Mouse (Mus musculus): ENCODE measurements around the gene Pcmtd2. TPM values are rescaled to one million over a fixed set of nuclear protein-coding genes. Genes with fewer than 3 reads are reported as not detected.

Gene Pcmtd2
- polyA plus RNA-seq, 1 experiment = 27.0 TPM

DNA sequence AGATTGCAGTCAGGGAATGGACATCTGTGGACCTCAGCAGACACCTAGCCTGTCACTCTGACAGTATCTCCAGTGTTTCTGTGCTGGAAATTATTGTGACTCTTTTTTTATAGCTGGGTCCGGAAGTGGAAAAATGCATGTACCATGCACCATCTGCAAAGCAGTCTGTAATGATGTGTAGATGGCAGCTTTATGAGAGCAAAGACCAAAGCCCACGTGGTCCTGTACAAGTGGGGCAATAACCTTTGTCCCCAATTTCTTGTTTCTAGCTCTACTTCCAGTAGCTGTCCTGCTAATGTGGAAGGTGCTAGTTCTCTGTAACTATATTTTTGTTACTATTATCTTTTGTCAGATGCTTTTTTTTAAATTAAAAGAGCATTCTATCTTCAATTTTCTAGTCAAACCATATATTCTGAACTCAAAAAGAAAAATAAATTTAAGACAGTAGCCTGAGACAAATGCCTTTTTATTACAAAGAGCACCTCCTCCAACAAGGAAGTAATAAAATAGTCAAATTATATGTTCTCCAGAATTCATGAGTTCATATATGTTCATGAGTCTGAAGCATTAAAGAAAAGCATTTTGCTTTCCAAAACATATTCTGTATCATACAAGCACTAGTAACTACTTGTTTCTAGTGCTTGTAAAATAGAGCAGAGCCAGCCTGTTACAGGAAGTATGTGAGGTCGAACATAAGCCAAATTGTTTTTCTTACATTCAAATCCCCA is 45.5 kb downstream of the Pcmtd2 start:
- Histone ChIP-seq H3K4me3 (ENCODE audit: insufficient read depth, low read depth, low read length) (no peak overlapping the region), H3K27ac (replicated peaks; ENCODE audit: low read depth, low read length) (no peak overlapping the region), H3K4me1 (ENCODE audit: control insufficient read depth, insufficient read depth, insufficient read length, low read length) (no peaks in the 10 kb centered on the region)

Other genes starting within 250 kb of the Pcmtd2 start
- gene Prpf6, start 246.0 kb upstream of the Pcmtd2 start, polyA plus RNA-seq (2012; ENCODE audit: insufficient read depth, insufficient read length, missing spikeins) = 23.2 and 23.7 TPM in 2 replicates
- gene Zfp512b, start 245.1 kb upstream of the Pcmtd2 start, polyA plus RNA-seq (2012; ENCODE audit: insufficient read depth, insufficient read length, missing spikeins) = 5.1 TPM in 2 replicates
- gene Samd10, start 238.6 kb upstream of the Pcmtd2 start, polyA plus RNA-seq (2012; ENCODE audit: insufficient read depth, insufficient read length, missing spikeins) = 0.63 and 1.6 TPM in 2 replicates
- gene Gm29797, start 180.8 kb upstream of the Pcmtd2 start, polyA plus RNA-seq (2012; ENCODE audit: insufficient read depth, insufficient read length, missing spikeins) = not detected in 2 replicates
- 12.8 and 22.2 TPM in 2 replicates for gene Sox18, start 166.2 kb upstream of the Pcmtd2 start, polyA plus RNA-seq (2012; ENCODE audit: insufficient read depth, insufficient read length, missing spikeins)
- gene Tcea2, start 157.5 kb upstream of the Pcmtd2 start, polyA plus RNA-seq (2012; ENCODE audit: insufficient read depth, insufficient read length, missing spikeins) = 3.2 and 3.4 TPM in 2 replicates
- 27.0 and 27.9 TPM in 2 replicates for gene Rgs19, start 143.9 kb upstream of the Pcmtd2 start, polyA plus RNA-seq (2012; ENCODE audit: insufficient read depth, insufficient read length, missing spikeins)
- not detected in 2 replicates for gene Lkaaear1, start 139.4 kb upstream of the Pcmtd2 start, polyA plus RNA-seq (2012; ENCODE audit: insufficient read depth, insufficient read length, missing spikeins)
- gene Oprl1, start 122.8 kb upstream of the Pcmtd2 start, polyA plus RNA-seq (2012; ENCODE audit: insufficient read depth, insufficient read length, missing spikeins) = not detected in 2 replicates
- gene Myt1, start 74.5 kb upstream of the Pcmtd2 start, polyA plus RNA-seq (2012; ENCODE audit: insufficient read depth, insufficient read length, missing spikeins) = not detected in 2 replicates
- 16.7 and 22.2 TPM in 2 replicates for gene Polr3k, start 26.5 kb downstream of the Pcmtd2 start, polyA plus RNA-seq (2012; ENCODE audit: insufficient read depth, insufficient read length, missing spikeins)
- gene Gm14496, start 153.3 kb downstream of the Pcmtd2 start, polyA plus RNA-seq (2012; ENCODE audit: insufficient read depth, insufficient read length, missing spikeins) = not detected in 2 replicates

All from brown adipose tissue, adult 24 weeks (tissue).